Mouse (Mus musculus) intestine, embryonic 16.5 days (tissue): Measurements from ENCODE around the gene Bmp7. TPM values are rescaled to one million over a fixed set of nuclear protein-coding genes. Genes with fewer than 3 reads are reported as not detected.

Source experiments
- ATAC-seq: fragments of 200-750 bp; cut with Nextera tagmentation; 2 replicates; pipeline ENCODE4 v1.8.0; 2017; ENCODE audit warnings: moderate TSS enrichment, moderate library complexity
- H3K27ac ChIP-seq: fragments of 300-500 bp; sonication (generic); 2 replicates; pipeline ENCODE4 v1.5.1; 2014; ENCODE audit warnings: mild to moderate bottlenecking, low read length
- H3K27me3 ChIP-seq: fragments of 300-500 bp; sonication (generic); replicated peaks from 2 replicates; pipeline ENCODE4 v1.6.1; 2014; ENCODE audit warnings: low read length, control low read depth, mixed read lengths; ENCODE audit not compliant: control insufficient read depth, insufficient read depth
- H3K36me3 ChIP-seq: fragments of 300-500 bp; sonication (generic); 2 replicates; pipeline ENCODE4 v1.6.1; 2014; ENCODE audit warnings: low read length, control low read depth; ENCODE audit not compliant: control insufficient read depth, insufficient read depth
- H3K4me1 ChIP-seq: fragments of 300-500 bp; sonication (generic); 2 replicates; pipeline ENCODE4 v1.6.1; 2014; ENCODE audit warnings: low read length, control low read depth, mixed read lengths; ENCODE audit not compliant: control insufficient read depth, insufficient read depth
- H3K4me2 ChIP-seq: fragments of 300-500 bp; sonication (generic); 2 replicates; pipeline ENCODE4 v1.6.1; 2014; ENCODE audit warnings: low read depth, low read length, control low read depth
- H3K4me3 ChIP-seq: fragments of 300-500 bp; sonication (generic); 2 replicates; pipeline ENCODE4 v1.5.1; 2014; ENCODE audit warnings: mild to moderate bottlenecking, low read length
- H3K9ac ChIP-seq: fragments of 300-500 bp; sonication (generic); 2 replicates; pipeline ENCODE4 v1.6.1; 2014; ENCODE audit warnings: low read depth, low read length
- H3K9me3 ChIP-seq: fragments of 300-500 bp; sonication (generic); 2 replicates; pipeline ENCODE4 v1.6.1; 2016; ENCODE audit warnings: low read length, control low read depth; ENCODE audit not compliant: control insufficient read depth
- WGBS: fragments of 180-500 bp; shearing (Covaris S2); extraction: QIAGEN DNeasy Blood & Tissue Kit; methylation state at CpG from one replicate; pipeline ENCODE4 v1.1.7; 2014; 5-methylcytosine and 5-hydroxymethylcytosine counted together
- polyA plus RNA-seq: library from polyadenylated mRNA; unstranded; fragments of >200 nt; fragmentation: Nextera tagmentation; extraction: Ambion mirVana; gene quantifications from 2 replicates; pipeline ENCODE4 v1.2.1, GENCODE M21; 2015

Gene Bmp7
- polyA plus RNA-seq, 1 experiment from 2014 or later = 19.6 TPM

DNA sequence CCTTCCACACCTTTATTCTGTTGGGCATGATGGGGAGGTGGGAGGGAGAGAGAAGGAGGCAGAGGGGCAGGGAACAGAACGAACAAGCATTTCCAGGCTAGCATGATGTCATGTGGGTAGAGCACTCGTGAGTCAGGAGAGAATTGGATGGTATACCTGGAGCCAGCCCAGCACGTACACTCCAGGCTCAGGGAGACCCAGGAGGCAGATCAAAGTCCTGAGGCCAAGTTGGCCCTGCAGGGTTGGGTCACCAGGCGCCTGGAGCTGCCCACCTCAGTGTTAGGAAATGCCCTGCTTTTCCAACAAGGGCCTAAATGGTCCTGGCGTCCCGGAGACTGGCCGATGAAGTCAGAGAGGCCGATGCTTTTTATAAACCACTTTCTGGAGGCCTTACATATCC is 36.6 kb downstream of the Bmp7 start:
- 69% methylated on average over 8 of the region's 8 CpGs for WGBS

DNA sequence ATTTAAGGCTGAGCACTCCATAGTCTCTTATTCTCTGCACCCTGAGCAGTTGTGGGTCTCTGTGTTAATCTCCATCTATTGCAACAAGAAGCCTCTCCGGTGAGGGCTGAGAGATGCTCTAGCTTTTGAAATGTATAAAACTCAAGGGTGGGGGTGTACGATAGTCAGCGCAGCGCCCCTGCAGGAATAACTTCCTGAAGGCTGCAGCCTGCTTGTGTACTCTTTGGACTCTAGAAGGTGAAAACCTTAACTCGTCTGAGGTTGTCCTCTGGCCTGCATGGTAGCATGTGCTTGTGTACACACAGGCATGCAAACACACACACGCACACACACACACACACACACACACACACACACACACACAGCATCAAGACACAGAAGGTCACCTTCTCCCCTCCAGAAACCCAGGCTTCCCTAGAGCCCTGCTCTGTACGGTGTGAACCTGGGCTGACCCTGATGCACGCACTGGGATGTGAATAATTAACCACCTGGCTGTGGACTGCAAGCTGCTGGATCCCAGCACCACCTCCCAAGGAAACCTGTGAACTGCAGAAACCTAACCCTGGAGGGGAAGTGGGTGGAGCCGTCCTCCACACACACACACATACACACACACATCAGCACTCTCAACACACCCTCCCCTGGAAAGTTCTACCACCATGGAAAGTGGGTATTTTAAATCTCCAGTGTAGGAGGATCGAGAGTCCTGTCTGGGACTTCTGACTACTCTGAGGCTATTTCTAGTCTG is 39.0 kb downstream of the Bmp7 start:
- H3K9me3 ChIP-seq = no peaks in the 10 kb centered on the region
- H3K27ac ChIP-seq = peak overlapping the region; percentile 79
- ATAC-seq = peak; percentile 91
- peak overlapping the region; percentile 23; the same call in 1 of the 2 replicates for H3K4me2 ChIP-seq
- peaks cover 28% of the 10 kb centered on the region for H3K4me1 ChIP-seq
- 40% methylated on average over 10 of the region's 10 CpGs for WGBS
- H3K9ac ChIP-seq = peak overlapping the region; percentile 25; the same call in 1 of the 2 replicates
- H3K36me3 ChIP-seq = no peaks in the 10 kb centered on the region
- H3K4me3 ChIP-seq = no peak overlapping the region
- no peaks in the 10 kb centered on the region for H3K27me3 ChIP-seq

More for the DNA sequence above, 36.6 kb downstream of the Bmp7 start:
- Histone ChIP-seq H3K4me1 (peaks cover 30% of the 10 kb centered on the region), H3K4me2 (no peak overlapping the region), H3K9me3 (no peaks in the 10 kb centered on the region), H3K36me3 (no peaks in the 10 kb centered on the region), H3K27ac (peak overlapping the region; percentile 84), H3K27me3 (no peaks in the 10 kb centered on the region), H3K9ac (peak overlapping the region; percentile 35; the same call in 1 of the 2 replicates), H3K4me3 (no peak overlapping the region)
- peak; percentile 47 for ATAC-seq

DNA sequence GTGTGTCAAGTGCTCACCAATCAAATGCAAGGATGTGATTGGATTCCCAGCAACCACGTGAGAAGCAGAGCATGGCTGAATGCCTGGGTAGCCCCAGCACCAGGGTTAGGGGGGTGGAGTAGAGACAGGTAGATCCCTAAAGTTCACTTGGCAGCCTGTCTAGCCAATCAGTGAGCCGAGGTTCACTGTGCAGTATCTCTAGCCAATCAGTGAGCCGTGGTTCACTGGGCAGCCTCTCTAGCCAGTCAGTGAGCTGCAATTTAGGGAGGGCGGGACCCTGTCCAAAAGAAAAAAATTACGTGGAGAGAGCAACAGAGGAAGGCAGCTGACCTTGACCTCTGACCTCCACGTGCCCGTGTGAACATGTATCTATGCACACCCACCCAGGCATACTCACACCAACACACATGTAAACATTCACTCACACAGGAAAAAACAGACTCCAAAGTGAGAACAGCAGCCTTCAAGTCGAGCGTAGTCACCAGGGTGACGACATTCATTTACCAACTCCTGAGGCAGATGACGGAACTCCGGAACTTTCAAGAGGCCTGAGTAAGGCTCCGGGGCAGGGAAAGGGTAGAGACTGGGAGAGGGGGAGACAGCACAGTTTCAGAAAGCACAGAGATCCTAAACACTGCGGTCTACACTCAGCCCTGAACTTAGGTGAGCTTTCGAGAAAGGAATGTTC is 50.2 kb downstream of the Bmp7 start:
- Histone ChIP-seq H3K4me3 (no peak overlapping the region), H3K27ac (no peak overlapping the region), H3K4me1 (peaks cover 7% of the 10 kb centered on the region), H3K27me3 (no peaks in the 10 kb centered on the region), H3K36me3 (no peaks in the 10 kb centered on the region), H3K4me2 (no peak overlapping the region), H3K9ac (no peak overlapping the region), H3K9me3 (no peaks in the 10 kb centered on the region)
- ATAC-seq = peak; percentile 24; the same call in 1 of the 2 replicates
- WGBS = 66% methylated on average over 15 of the region's 15 CpGs

DNA sequence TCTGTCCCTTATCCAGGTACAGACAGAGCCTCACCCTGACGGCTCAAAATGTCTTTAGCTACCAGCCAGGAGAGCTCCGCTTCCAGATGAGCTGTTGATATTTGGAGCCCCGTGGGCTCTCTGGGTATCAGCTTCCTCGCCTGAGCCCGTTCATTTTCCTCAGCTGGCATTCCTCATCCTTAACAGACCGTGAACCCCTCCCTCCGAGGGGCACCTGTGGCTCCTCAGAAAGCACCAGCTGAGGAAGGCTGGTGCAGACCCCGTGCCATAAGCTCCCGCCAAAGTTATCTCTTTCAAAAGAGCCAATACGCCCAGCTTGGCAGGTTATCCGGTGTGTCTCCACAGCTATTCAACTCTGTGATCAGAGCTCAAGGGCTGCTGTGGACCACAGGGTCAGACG is 50.9 kb downstream of the Bmp7 start:
- WGBS = 80% methylated on average over 12 of the region's 12 CpGs
- Histone ChIP-seq H3K9ac (no peak overlapping the region), H3K4me3 (no peak overlapping the region), H3K4me2 (no peak overlapping the region), H3K4me1 (peaks cover 7% of the 10 kb centered on the region), H3K27me3 (no peaks in the 10 kb centered on the region), H3K9me3 (no peaks in the 10 kb centered on the region), H3K36me3 (no peaks in the 10 kb centered on the region), H3K27ac (no peak overlapping the region)
- no peak for ATAC-seq

GRCm38 (mm10) chr2:172888147-172888546 is 52.0 kb downstream of the Bmp7 start:
- Histone ChIP-seq H3K4me1 (peaks cover 7% of the 10 kb centered on the region), H3K27ac (no peak overlapping the region), H3K9ac (no peak overlapping the region), H3K4me2 (no peak overlapping the region), H3K36me3 (no peaks in the 10 kb centered on the region), H3K27me3 (no peaks in the 10 kb centered on the region), H3K4me3 (no peak overlapping the region), H3K9me3 (no peaks in the 10 kb centered on the region)
- no peak; the same call in 1 of the 2 replicates for ATAC-seq
- WGBS = 53% methylated on average over 12 of the region's 12 CpGs

DNA sequence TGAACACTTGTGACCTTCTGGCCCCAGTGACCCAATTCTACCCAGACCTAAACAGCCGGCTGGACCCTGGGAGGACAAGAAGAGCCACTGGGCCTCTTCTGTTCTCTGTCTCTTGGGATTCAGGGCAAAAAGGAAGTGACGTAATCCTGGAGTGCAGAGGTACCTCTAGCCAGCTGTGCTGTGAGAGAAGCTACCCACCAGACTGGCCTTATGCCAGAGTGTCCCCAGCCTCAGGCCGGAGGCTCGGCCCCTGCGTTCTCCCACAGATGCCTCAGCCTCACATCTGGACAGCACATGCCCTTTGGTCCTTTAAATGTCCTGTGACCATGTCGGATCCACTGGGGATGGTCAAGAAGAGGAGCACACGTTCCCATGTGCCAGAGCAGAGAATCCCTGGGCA is 54.3 kb downstream of the Bmp7 start:
- no peak overlapping the region for H3K4me2 ChIP-seq
- H3K27me3 ChIP-seq = no peaks in the 10 kb centered on the region
- no peaks in the 10 kb centered on the region for H3K9me3 ChIP-seq
- no peaks in the 10 kb centered on the region for H3K36me3 ChIP-seq
- H3K27ac ChIP-seq = no peak overlapping the region
- H3K4me1 ChIP-seq = peaks cover 7% of the 10 kb centered on the region
- no peak overlapping the region for H3K9ac ChIP-seq
- ATAC-seq = no peak
- 59% methylated on average over 7 of the region's 7 CpGs for WGBS
- no peak overlapping the region for H3K4me3 ChIP-seq

GRCm38 (mm10) chr2:172884584-172884983 is 55.5 kb downstream of the Bmp7 start:
- WGBS = 73% methylated on average over 6 of the region's 6 CpGs
- Histone ChIP-seq H3K9me3 (no peaks in the 10 kb centered on the region), H3K27me3 (no peaks in the 10 kb centered on the region), H3K4me3 (no peak overlapping the region), H3K27ac (no peak overlapping the region), H3K4me1 (peaks cover 7% of the 10 kb centered on the region), H3K9ac (no peak overlapping the region), H3K4me2 (no peak overlapping the region), H3K36me3 (no peaks in the 10 kb centered on the region)
- no peak for ATAC-seq

DNA sequence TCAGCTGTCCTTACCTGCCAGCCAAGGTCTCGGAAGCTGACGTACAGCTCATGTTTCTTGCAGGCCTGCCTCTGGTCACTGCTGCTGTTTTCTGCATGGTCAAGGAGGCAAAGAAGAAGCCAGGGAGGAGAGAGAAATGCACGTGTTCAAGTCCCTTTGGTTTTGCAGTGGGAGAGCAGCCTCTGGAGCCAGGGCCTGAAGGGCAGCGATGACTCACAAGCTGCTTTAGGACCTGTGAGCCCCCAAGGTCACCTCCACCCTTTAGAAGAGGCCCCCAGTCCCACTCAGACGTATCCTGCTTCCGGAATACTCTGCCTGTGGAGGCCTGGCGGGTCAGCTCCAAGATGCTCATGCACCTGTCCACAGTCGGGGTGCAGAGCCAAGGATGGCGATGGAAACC is 64.9 kb downstream of the Bmp7 start:
- Histone ChIP-seq H3K9ac (no peak overlapping the region), H3K4me1 (no peaks in the 10 kb centered on the region; the same call in 1 of the 2 replicates), H3K36me3 (no peaks in the 10 kb centered on the region), H3K9me3 (no peaks in the 10 kb centered on the region), H3K4me2 (no peak overlapping the region), H3K27me3 (no peaks in the 10 kb centered on the region), H3K27ac (no peak overlapping the region), H3K4me3 (no peak overlapping the region)
- WGBS = 91% methylated on average over 9 of the region's 9 CpGs
- ATAC-seq = no peak

DNA sequence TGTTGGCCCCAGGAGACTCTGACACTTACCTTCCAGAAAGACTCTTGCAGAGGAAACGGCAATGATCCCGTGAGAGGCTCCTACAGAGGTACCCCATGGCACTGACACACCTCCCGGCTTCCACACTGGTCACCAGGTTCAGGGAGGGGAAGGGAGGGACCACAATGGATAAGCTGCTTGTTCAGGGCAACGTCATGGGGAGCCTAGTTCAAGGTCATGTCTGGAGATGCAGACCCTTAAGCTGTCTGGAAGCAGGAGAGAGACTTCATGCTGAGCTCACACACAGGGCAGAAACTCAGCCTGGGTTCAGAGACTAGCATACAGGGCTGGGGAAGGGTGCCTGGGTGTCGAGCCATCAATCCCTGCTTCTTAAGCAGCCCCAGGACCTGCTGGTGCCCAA is 73.8 kb downstream of the Bmp7 start:
- WGBS = 72% methylated on average over 5 of the region's 5 CpGs
- Histone ChIP-seq H3K4me2 (no peak overlapping the region), H3K27ac (peak overlapping the region; percentile 63)

More for the DNA sequence above, 73.8 kb downstream of the Bmp7 start:
- H3K9ac ChIP-seq = no peak overlapping the region
- no peaks in the 10 kb centered on the region for H3K9me3 ChIP-seq
- H3K4me1 ChIP-seq = peaks cover 15% of the 10 kb centered on the region
- H3K36me3 ChIP-seq = no peaks in the 10 kb centered on the region
- H3K4me3 ChIP-seq = no peak overlapping the region
- H3K27me3 ChIP-seq = no peaks in the 10 kb centered on the region
- ATAC-seq = no peak
